Mouse (Mus musculus) intestine, embryonic 16.5 days (tissue): ENCODE measurements around the gene Adpgk. TPM values are rescaled to one million over a fixed set of nuclear protein-coding genes. Genes with fewer than 3 reads are reported as not detected.
A peak's percentile ranks its signal among the peaks of the same experiment; 100 is the strongest.

Source experiments
- ATAC-seq: fragments of 200-750 bp; cut with Nextera tagmentation; 2 replicates; pipeline ENCODE4 v1.8.0; 2017; ENCODE audit warnings: moderate TSS enrichment, moderate library complexity
- H3K27ac ChIP-seq: fragments of 300-500 bp; sonication (generic); 2 replicates; pipeline ENCODE4 v1.5.1; 2014; ENCODE audit warnings: mild to moderate bottlenecking, low read length
- H3K27me3 ChIP-seq: fragments of 300-500 bp; sonication (generic); replicated peaks from 2 replicates; pipeline ENCODE4 v1.6.1; 2014; ENCODE audit warnings: low read length, control low read depth, mixed read lengths; ENCODE audit not compliant: control insufficient read depth, insufficient read depth
- H3K36me3 ChIP-seq: fragments of 300-500 bp; sonication (generic); 2 replicates; pipeline ENCODE4 v1.6.1; 2014; ENCODE audit warnings: low read length, control low read depth; ENCODE audit not compliant: control insufficient read depth, insufficient read depth
- H3K4me1 ChIP-seq: fragments of 300-500 bp; sonication (generic); 2 replicates; pipeline ENCODE4 v1.6.1; 2014; ENCODE audit warnings: low read length, control low read depth, mixed read lengths; ENCODE audit not compliant: control insufficient read depth, insufficient read depth
- H3K4me2 ChIP-seq: fragments of 300-500 bp; sonication (generic); 2 replicates; pipeline ENCODE4 v1.6.1; 2014; ENCODE audit warnings: low read depth, low read length, control low read depth
- H3K4me3 ChIP-seq: fragments of 300-500 bp; sonication (generic); 2 replicates; pipeline ENCODE4 v1.5.1; 2014; ENCODE audit warnings: mild to moderate bottlenecking, low read length
- H3K9ac ChIP-seq: fragments of 300-500 bp; sonication (generic); 2 replicates; pipeline ENCODE4 v1.6.1; 2014; ENCODE audit warnings: low read depth, low read length
- H3K9me3 ChIP-seq: fragments of 300-500 bp; sonication (generic); 2 replicates; pipeline ENCODE4 v1.6.1; 2016; ENCODE audit warnings: low read length, control low read depth; ENCODE audit not compliant: control insufficient read depth
- WGBS: fragments of 180-500 bp; shearing (Covaris S2); extraction: QIAGEN DNeasy Blood & Tissue Kit; methylation state at CpG from one replicate; pipeline ENCODE4 v1.1.7; 2014; 5-methylcytosine and 5-hydroxymethylcytosine counted together
- polyA plus RNA-seq: library from polyadenylated mRNA; unstranded; fragments of >200 nt; fragmentation: Nextera tagmentation; extraction: Ambion mirVana; gene quantifications from 2 replicates; pipeline ENCODE4 v1.2.1, GENCODE M21; 2015

Gene Adpgk
- 22.9 and 25.6 TPM in 2 replicates for polyA plus RNA-seq

- peak within 1 kb of the TSS; percentile 87 for H3K9ac ChIP-seq
- H3K4me1 ChIP-seq: peaks cover 15% of the 10 kb centered on the region; the same call in 1 of the 2 replicates
- peak; percentile 98 for ATAC-seq
- under 1% methylated on average over 57 of the region's 58 CpGs for WGBS
- H3K4me2 ChIP-seq: peak within 1 kb of the TSS; percentile 66
- H3K9me3 ChIP-seq: no peaks in the 10 kb centered on the region
- H3K27ac ChIP-seq: peak within 1 kb of the TSS; percentile 90
- H3K36me3 ChIP-seq: no peaks in the 10 kb centered on the region
- no peaks in the 10 kb centered on the region for H3K27me3 ChIP-seq
- H3K4me3 ChIP-seq: peak within 1 kb of the TSS; percentile 91
These were observed at the start of gene Adpgk for GRCm38 (mm10) chr9:59290957-59291687. Adpgk (plus strand) TSS chr9:59291558.

GRCm38 (mm10) chr9:59245181-59245580 is 46.2 kb upstream of the Adpgk start:
- Histone ChIP-seq H3K9ac (no peak overlapping the region), H3K36me3 (no peaks in the 10 kb centered on the region), H3K27me3 (no peaks in the 10 kb centered on the region), H3K4me1 (no peaks in the 10 kb centered on the region), H3K27ac (no peak overlapping the region), H3K4me3 (no peak overlapping the region), H3K9me3 (no peaks in the 10 kb centered on the region), H3K4me2 (no peak overlapping the region)
- 39% methylated on average over 7 of the region's 7 CpGs for WGBS
- no peak for ATAC-seq

DNA sequence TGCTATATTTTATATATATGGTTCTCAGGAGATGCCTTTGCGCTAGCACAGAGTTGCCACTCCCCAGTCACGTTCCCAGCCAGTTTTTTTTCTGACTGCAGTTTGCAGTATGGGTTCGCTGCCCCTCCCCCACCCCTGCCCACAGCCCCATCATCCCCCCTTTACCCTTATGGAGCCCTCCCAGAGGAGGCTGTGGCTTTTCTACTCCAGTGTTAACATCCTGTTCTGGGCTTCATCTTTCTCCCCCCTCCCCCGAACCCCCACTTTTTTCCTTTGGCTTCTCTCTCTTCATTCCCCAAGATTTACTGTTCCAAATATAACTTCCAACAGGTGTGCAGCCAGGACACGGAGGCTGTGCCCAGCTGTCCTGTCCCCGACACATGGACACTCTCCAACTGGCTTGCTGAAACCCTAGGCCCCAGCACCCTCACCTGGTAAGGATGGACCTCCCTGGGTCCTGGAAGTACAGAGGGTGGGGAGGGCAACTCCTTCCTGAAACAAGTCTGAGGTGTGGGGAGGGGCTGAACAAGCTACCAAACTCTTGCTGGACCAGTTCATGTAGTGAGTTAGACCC is 44.8 kb upstream of the Adpgk start:
- no peak overlapping the region for H3K4me3 ChIP-seq
- no peaks in the 10 kb centered on the region for H3K9me3 ChIP-seq
- no peak overlapping the region for H3K27ac ChIP-seq
- no peak for ATAC-seq
- H3K4me2 ChIP-seq: no peak overlapping the region
- H3K36me3 ChIP-seq: no peaks in the 10 kb centered on the region
- WGBS: 46% methylated on average over 6 of the region's 6 CpGs
- H3K9ac ChIP-seq: no peak overlapping the region
- no peaks in the 10 kb centered on the region for H3K4me1 ChIP-seq
- no peaks in the 10 kb centered on the region for H3K27me3 ChIP-seq

GRCm38 (mm10) chr9:59249359-59249758 is 42.0 kb upstream of the Adpgk start:
- no peak overlapping the region for H3K27ac ChIP-seq
- no peaks in the 10 kb centered on the region; the same call in 1 of the 2 replicates for H3K9me3 ChIP-seq
- H3K9ac ChIP-seq: no peak overlapping the region
- ATAC-seq: no peak
- no peaks in the 10 kb centered on the region for H3K27me3 ChIP-seq
- no peak overlapping the region for H3K4me2 ChIP-seq
- no peaks in the 10 kb centered on the region for H3K4me1 ChIP-seq
- 59% methylated on average over 3 of the region's 3 CpGs for WGBS
- no peak overlapping the region for H3K4me3 ChIP-seq
- no peaks in the 10 kb centered on the region for H3K36me3 ChIP-seq

- no peak overlapping the region for H3K4me2 ChIP-seq
- 65% methylated on average over 3 of the region's 3 CpGs for WGBS
- H3K4me3 ChIP-seq: no peak overlapping the region
- H3K4me1 ChIP-seq: peaks cover 5% of the 10 kb centered on the region; the same call in 1 of the 2 replicates
- no peaks in the 10 kb centered on the region for H3K36me3 ChIP-seq
- no peaks in the 10 kb centered on the region for H3K27me3 ChIP-seq
- no peaks in the 10 kb centered on the region; the same call in 1 of the 2 replicates for H3K9me3 ChIP-seq
- no peak overlapping the region for H3K27ac ChIP-seq
- no peak for ATAC-seq
- no peak overlapping the region for H3K9ac ChIP-seq
These were observed 41.1 kb upstream of the Adpgk start for GRCm38 (mm10) chr9:59250272-59250671.

DNA sequence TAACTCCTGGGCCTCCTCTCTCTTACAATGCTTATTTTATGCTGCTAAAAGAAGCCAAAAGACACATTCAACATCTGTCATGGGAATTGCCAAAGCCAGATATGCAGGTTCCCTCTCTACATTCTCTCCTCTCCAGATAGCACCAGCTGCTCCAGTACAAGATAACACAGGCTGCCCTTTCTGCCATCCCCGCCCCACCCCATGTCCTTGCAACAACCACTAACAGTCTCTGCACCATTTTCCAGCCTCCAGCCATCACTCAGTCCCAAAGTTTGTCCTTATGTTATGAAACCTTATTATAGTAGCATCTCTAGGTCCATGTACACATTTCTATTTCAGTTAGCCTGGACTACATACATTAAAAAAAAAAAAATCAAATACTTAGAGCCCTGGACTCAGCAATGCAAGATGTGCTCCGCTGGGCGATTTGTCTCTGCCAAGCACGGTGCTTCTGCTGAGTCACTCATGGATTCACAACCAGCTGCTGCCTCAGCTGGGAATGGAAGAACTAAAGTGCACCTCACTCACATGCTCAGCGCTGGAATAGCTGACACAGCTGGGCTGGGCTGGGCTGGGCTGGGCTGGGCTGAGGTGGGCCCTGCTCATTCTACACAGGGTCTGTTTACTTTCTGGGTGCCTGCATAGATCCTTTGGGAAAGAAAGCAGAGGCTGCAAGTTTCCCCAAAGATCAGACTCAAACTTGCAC is 36.5 kb upstream of the Adpgk start:
- Histone ChIP-seq H3K27me3 (no peaks in the 10 kb centered on the region), H3K27ac (no peak overlapping the region), H3K9me3 (no peaks in the 10 kb centered on the region; the same call in 1 of the 2 replicates), H3K4me2 (no peak overlapping the region), H3K9ac (no peak overlapping the region), H3K4me3 (no peak overlapping the region), H3K4me1 (peaks cover 5% of the 10 kb centered on the region; the same call in 1 of the 2 replicates), H3K36me3 (no peaks in the 10 kb centered on the region)
- 47% methylated on average over 5 of the region's 5 CpGs for WGBS
- peak; percentile 69; the same call in 1 of the 2 replicates for ATAC-seq

DNA sequence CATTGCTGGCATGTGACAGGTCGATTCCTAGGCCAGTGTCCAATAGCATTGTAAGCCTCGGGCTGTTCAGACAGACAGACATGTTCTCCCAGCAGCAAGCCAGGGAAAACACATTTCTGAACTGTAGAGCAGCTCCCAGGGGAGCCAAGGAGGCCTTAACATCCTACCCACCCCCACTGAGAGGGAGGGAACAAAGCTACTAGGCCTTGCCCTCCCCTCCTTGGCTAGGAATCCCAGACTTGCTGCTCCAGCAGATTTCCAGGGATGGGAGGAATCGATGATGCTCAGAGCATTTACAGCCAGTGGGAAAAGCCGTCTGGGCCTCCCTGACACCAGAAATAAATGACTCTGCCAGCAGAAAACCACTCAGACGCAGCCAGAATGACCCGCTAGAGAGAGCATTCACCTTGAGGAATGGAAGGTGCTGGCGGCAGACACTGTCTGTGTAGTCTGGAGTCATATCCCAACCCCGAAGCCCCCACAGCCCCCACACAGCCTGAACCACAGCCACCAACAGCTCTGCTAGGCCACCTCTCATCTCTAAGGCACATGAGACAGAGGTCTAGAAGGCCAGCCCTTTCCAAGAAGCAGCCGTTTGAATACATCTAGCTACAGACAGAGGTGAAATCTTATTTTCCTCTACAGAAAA is 31.4 kb upstream of the Adpgk start:
- Histone ChIP-seq H3K4me1 (peaks cover under 1% of the 10 kb centered on the region; the same call in 1 of the 2 replicates), H3K27me3 (no peaks in the 10 kb centered on the region), H3K36me3 (no peaks in the 10 kb centered on the region), H3K27ac (no peak overlapping the region), H3K9ac (no peak overlapping the region), H3K9me3 (no peaks in the 10 kb centered on the region; the same call in 1 of the 2 replicates), H3K4me3 (no peak overlapping the region), H3K4me2 (no peak overlapping the region)
- WGBS: 46% methylated on average over 9 of the region's 9 CpGs
- no peak for ATAC-seq

GRCm38 (mm10) chr9:59266332-59266731 is 25.0 kb upstream of the Adpgk start:
- H3K9ac ChIP-seq: no peak overlapping the region
- no peak overlapping the region for H3K27ac ChIP-seq
- H3K9me3 ChIP-seq: no peaks in the 10 kb centered on the region
- H3K4me1 ChIP-seq: no peaks in the 10 kb centered on the region
- 59% methylated on average over 6 of the region's 6 CpGs for WGBS
- H3K4me3 ChIP-seq: no peak overlapping the region
- ATAC-seq: no peak
- H3K27me3 ChIP-seq: no peaks in the 10 kb centered on the region
- no peaks in the 10 kb centered on the region for H3K36me3 ChIP-seq
- no peak overlapping the region for H3K4me2 ChIP-seq

DNA sequence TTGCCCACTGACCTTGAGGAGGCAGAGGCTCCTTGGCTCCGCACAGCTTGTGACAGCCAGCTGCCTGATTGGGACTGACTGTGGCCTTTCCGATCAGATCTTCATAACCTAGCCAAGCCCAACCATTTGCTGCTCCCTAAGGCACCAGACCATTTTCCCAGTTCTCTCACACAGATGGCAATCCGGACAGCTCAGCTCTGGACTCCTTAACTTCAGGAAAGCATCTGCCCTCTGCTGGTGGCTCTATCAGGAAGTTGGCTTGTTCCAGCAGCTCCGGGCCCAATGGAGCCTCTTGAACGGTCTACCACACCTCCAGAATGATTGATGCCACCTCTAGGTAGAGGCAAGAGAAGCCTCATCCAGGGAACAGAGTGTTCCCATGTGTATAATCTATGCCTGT is 21.6 kb upstream of the Adpgk start:
- peak; percentile 45 for ATAC-seq
- Histone ChIP-seq H3K27me3 (no peaks in the 10 kb centered on the region), H3K4me3 (no peak overlapping the region), H3K4me1 (peaks cover 6% of the 10 kb centered on the region; the same call in 1 of the 2 replicates), H3K36me3 (no peaks in the 10 kb centered on the region), H3K9ac (no peak overlapping the region), H3K27ac (no peak overlapping the region), H3K9me3 (no peaks in the 10 kb centered on the region), H3K4me2 (no peak overlapping the region)
- 25% methylated on average over 5 of the region's 5 CpGs for WGBS
